Mouse (Mus musculus): ENCODE results near the gene Midn. TPM values are rescaled to one million over a fixed set of nuclear protein-coding genes. Genes with fewer than 3 reads are reported as not detected.
"Not testable (repeated sequence)": the region's sequence is repeated elsewhere in the genome, so short reads cannot be mapped to it uniquely, and the experiment has no call there.

Midn gene
- polyA plus RNA-seq, 1 experiment from 2014 or later = 3.0 TPM

- Histone ChIP-seq H3K36me3 (replicated peaks; ENCODE audit: insufficient read depth, low read length) (peaks cover 5% of the 10 kb centered on the region), H3K4me2 (ENCODE audit: low read depth, low read length) (peak overlapping the region; percentile 89; the same call in 1 of the 2 replicates), H3K27me3 (ENCODE audit: insufficient read depth, low read length) (no peaks in the 10 kb centered on the region), H3K4me1 (ENCODE audit: insufficient read depth) (peaks cover 87% of the 10 kb centered on the region), H3K4me3 (ENCODE audit: low read depth, low read length) (no peak overlapping the region), H3K9ac (replicated peaks) (peak overlapping the region; percentile 6; the same call in 1 of the 2 replicates), H3K27ac (ENCODE audit: low read depth) (peak overlapping the region; percentile 97), H3K9me3 (ENCODE audit: low read length) (no peaks in the 10 kb centered on the region)
- WGBS (ENCODE audit: insufficient replicate concordance) = 71% methylated on average over 3 of the region's 3 CpGs
- no peak for DNase-seq
- no peak for ATAC-seq
- no peak for TF ChIP-seq EP300 (IDR thresholded peaks at IDR 0.05; ENCODE audit: low read depth)
- no peak for TF ChIP-seq CTCF (IDR thresholded peaks at IDR 0.05; ENCODE audit: low read depth)
These were observed 14.2 kb downstream of the Midn start for GRCm38 (mm10) chr10:80162243-80162608.

GRCm38 (mm10) chr10:80162716-80163299 is 14.7 kb downstream of the Midn start:
- H3K9me3 ChIP-seq (ENCODE audit: low read length) = no peaks in the 10 kb centered on the region
- H3K4me1 ChIP-seq (ENCODE audit: insufficient read depth) = peaks cover 83% of the 10 kb centered on the region
- DNase-seq (no peak), ATAC-seq (no peak)
- no peaks in the 10 kb centered on the region for H3K27me3 ChIP-seq (ENCODE audit: insufficient read depth, low read length)
- H3K9ac ChIP-seq (replicated peaks) = 0 out of 2 replicates have a peak overlapping the region, but pooled peaks have one; percentile 3
- WGBS (ENCODE audit: insufficient replicate concordance) = 60% methylated on average over 6 of the region's 6 CpGs
- TF ChIP-seq CTCF (IDR thresholded peaks at IDR 0.05; ENCODE audit: low read depth) (no peak), EP300 (IDR thresholded peaks at IDR 0.05; ENCODE audit: low read depth) (no peak)
- H3K36me3 ChIP-seq (replicated peaks; ENCODE audit: insufficient read depth, low read length) = no peaks in the 10 kb centered on the region
- H3K4me2 ChIP-seq (ENCODE audit: low read depth, low read length) = no peak overlapping the region
- peak overlapping the region; percentile 97 for H3K27ac ChIP-seq (ENCODE audit: low read depth)
- H3K4me3 ChIP-seq (ENCODE audit: low read depth, low read length) = no peak overlapping the region

- no peaks in the 10 kb centered on the region for H3K9me3 ChIP-seq (ENCODE audit: low read length)
- no peak overlapping the region for H3K4me3 ChIP-seq (ENCODE audit: low read depth, low read length)
- no peak overlapping the region for H3K4me2 ChIP-seq (ENCODE audit: low read depth, low read length)
- H3K27ac ChIP-seq (ENCODE audit: low read depth) = no peak overlapping the region
- H3K9ac ChIP-seq (replicated peaks) = no peak overlapping the region; the same call in 1 of the 2 replicates
- no peak for TF ChIP-seq CTCF (IDR thresholded peaks at IDR 0.05; ENCODE audit: low read depth)
- no peak for TF ChIP-seq EP300 (IDR thresholded peaks at IDR 0.05; ENCODE audit: low read depth)
- DNase-seq = no peak
- H3K27me3 ChIP-seq (ENCODE audit: insufficient read depth, low read length) = no peaks in the 10 kb centered on the region
- WGBS (ENCODE audit: insufficient replicate concordance) = 69% methylated on average over 8 of the region's 8 CpGs
- H3K36me3 ChIP-seq (replicated peaks; ENCODE audit: insufficient read depth, low read length) = no peaks in the 10 kb centered on the region
- ATAC-seq = no peak
- H3K4me1 ChIP-seq (ENCODE audit: insufficient read depth) = peaks cover 78% of the 10 kb centered on the region
These were observed 15.6 kb downstream of the Midn start for GRCm38 (mm10) chr10:80163721-80164120.

- Histone ChIP-seq H3K4me2 (ENCODE audit: low read depth, low read length) (peak overlapping the region; percentile 91), H3K9ac (replicated peaks) (peak overlapping the region; percentile 52), H3K27ac (ENCODE audit: low read depth) (0 out of 2 replicates have a peak overlapping the region, but pooled peaks have one; percentile 42), H3K27me3 (ENCODE audit: insufficient read depth, low read length) (no peaks in the 10 kb centered on the region), H3K4me3 (ENCODE audit: low read depth, low read length) (peak overlapping the region; percentile 44), H3K4me1 (ENCODE audit: insufficient read depth) (peaks cover 74% of the 10 kb centered on the region), H3K9me3 (ENCODE audit: low read length) (no peaks in the 10 kb centered on the region), H3K36me3 (replicated peaks; ENCODE audit: insufficient read depth, low read length) (no peaks in the 10 kb centered on the region)
- no peak for ATAC-seq
- DNase-seq = no peak
- 14% methylated on average over 43 of the region's 44 CpGs for WGBS (ENCODE audit: insufficient replicate concordance)
- no peak for TF ChIP-seq EP300 (IDR thresholded peaks at IDR 0.05; ENCODE audit: low read depth)
- no peak for TF ChIP-seq CTCF (IDR thresholded peaks at IDR 0.05; ENCODE audit: low read depth)
These were observed 16.3 kb downstream of the Midn start for GRCm38 (mm10) chr10:80164161-80164997.

- Histone ChIP-seq H3K27ac (ENCODE audit: low read depth) (0 out of 2 replicates have a peak overlapping the region, but pooled peaks have one; percentile 42), H3K4me3 (ENCODE audit: low read depth, low read length) (peak overlapping the region; percentile 44), H3K4me2 (ENCODE audit: low read depth, low read length) (peak overlapping the region; percentile 91), H3K4me1 (ENCODE audit: insufficient read depth) (peaks cover 75% of the 10 kb centered on the region), H3K9ac (replicated peaks) (peak overlapping the region; percentile 52), H3K27me3 (ENCODE audit: insufficient read depth, low read length) (no peaks in the 10 kb centered on the region), H3K36me3 (replicated peaks; ENCODE audit: insufficient read depth, low read length) (peaks cover 4% of the 10 kb centered on the region), H3K9me3 (ENCODE audit: low read length) (no peaks in the 10 kb centered on the region)
- under 1% methylated on average over 17 of the region's 17 CpGs for whole genome bisulfite sequencing (ENCODE audit: insufficient replicate concordance)
- TF ChIP-seq CTCF (IDR thresholded peaks at IDR 0.05; ENCODE audit: low read depth) = peak; percentile 100
- no peak for TF ChIP-seq EP300 (IDR thresholded peaks at IDR 0.05; ENCODE audit: low read depth)
- DNase-seq (peak; percentile 97), ATAC-seq (peak; percentile 42)
These were observed 16.9 kb downstream of the Midn start for GRCm38 (mm10) chr10:80164998-80165344.

GRCm38 (mm10) chr10:80165392-80166128 is 17.5 kb downstream of the Midn start, which contains the start of gene Cirbp:
Gene Cirbp (plus strand): TSS chr10:80165985.
- DNase-seq (peak; percentile 35), ATAC-seq (no peak)
- H3K4me2 ChIP-seq (ENCODE audit: low read depth, low read length) = peak within 1 kb of the TSS; percentile 91
- peak within 1 kb of the TSS; percentile 52; the same call in 1 of the 2 replicates for H3K27ac ChIP-seq (ENCODE audit: low read depth)
- H3K4me1 ChIP-seq (ENCODE audit: insufficient read depth) = peaks cover 73% of the 10 kb centered on the region
- H3K9me3 ChIP-seq (ENCODE audit: low read length) = no peaks in the 10 kb centered on the region
- H3K4me3 ChIP-seq (ENCODE audit: low read depth, low read length) = peak within 1 kb of the TSS; percentile 44
- H3K36me3 ChIP-seq (replicated peaks; ENCODE audit: insufficient read depth, low read length) = peaks cover 10% of the 10 kb centered on the region
- WGBS (ENCODE audit: insufficient replicate concordance) = 25% methylated on average over 20 of the region's 20 CpGs
- H3K9ac ChIP-seq (replicated peaks) = peak within 1 kb of the TSS; percentile 52
- no peak for TF ChIP-seq CTCF (IDR thresholded peaks at IDR 0.05; ENCODE audit: low read depth)
- TF ChIP-seq EP300 (IDR thresholded peaks at IDR 0.05; ENCODE audit: low read depth) = no peak
- H3K27me3 ChIP-seq (ENCODE audit: insufficient read depth, low read length) = no peaks in the 10 kb centered on the region

- 93% methylated on average over 4 of the region's 4 CpGs for WGBS (ENCODE audit: insufficient replicate concordance)
- H3K4me3 ChIP-seq (ENCODE audit: low read depth, low read length); ATAC-seq; H3K9ac ChIP-seq (replicated peaks); DNase-seq; H3K27me3 ChIP-seq (ENCODE audit: insufficient read depth, low read length); H3K27ac ChIP-seq (ENCODE audit: low read depth); H3K4me2 ChIP-seq (ENCODE audit: low read depth, low read length); H3K9me3 ChIP-seq (ENCODE audit: low read length): not testable (repeated sequence)
- H3K36me3 ChIP-seq (replicated peaks; ENCODE audit: insufficient read depth, low read length) = peaks cover 14% of the 10 kb centered on the region
- peaks cover 67% of the 10 kb centered on the region for H3K4me1 ChIP-seq (ENCODE audit: insufficient read depth)
These were observed 18.1 kb downstream of the Midn start for GRCm38 (mm10) chr10:80166136-80166535.
